Mouse (Mus musculus) kidney, adult 2 months (tissue): ENCODE results near the gene Ets2.

ENCODE experiments used
- CTCF ChIP-seq: fragments of 200-500 bp; conservative IDR thresholded peaks from 2 replicates; pipeline ENCODE4 v1.5.1; 2011; ENCODE audit warnings: low read depth, mild to moderate bottlenecking, control low read depth, low read length, moderate library complexity, mixed read lengths; ENCODE audit not compliant: insufficient read depth, insufficient read length
- POLR2A ChIP-seq: fragments of 200-500 bp; IDR thresholded peaks from one replicate; pipeline ENCODE4 v1.6.1; 2011; ENCODE audit warnings: low read depth, low read length, control low read depth

DNA sequence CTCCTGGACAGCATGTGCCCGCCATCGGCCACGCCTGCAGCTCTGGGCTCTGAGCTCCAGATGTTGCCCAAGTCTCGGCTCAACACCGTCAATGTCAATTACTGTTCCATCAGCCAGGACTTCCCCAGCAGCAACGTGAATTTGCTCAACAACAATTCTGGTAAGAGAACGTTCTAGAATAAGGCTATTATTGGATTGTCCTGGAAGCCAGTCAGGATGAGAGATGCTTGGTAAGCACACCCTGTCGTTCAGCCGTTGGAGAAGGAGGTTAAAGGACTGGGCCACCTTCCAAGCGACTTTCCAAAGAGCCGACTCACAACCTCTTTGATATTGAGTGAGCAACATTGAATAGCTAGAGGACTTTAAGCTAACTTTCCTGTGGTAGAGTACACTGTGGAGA lies 13.2 kb downstream of the Ets2 start:
- no peak for TF ChIP-seq CTCF
- TF ChIP-seq POLR2A, result no peak
